Mouse (Mus musculus) ES-CJ7 (cell line): ENCODE results near the gene Hist1h3b.
"Not testable (repeated sequence)": the region's sequence is repeated elsewhere in the genome, so short reads cannot be mapped to it uniquely, and the experiment has no call there.

Experiments used
- DNase-seq: peaks from one replicate; pipeline ENCODE4 v3.0.0; 2011; ENCODE audit warnings: low read depth, low spot score

The Hist1h3b gene

GRCm38 (mm10) chr13:23753314-23754078 lies 1.4 kb downstream of the Hist1h3b start:
- DNase-seq = no peak

GRCm38 (mm10) chr13:23755000-23755399 lies 2.9 kb downstream of the Hist1h3b start:
- DNase-seq = no peak

GRCm38 (mm10) chr13:23756790-23757189 lies 4.7 kb downstream of the Hist1h3b start, which contains the start of gene Hist1h4b:
TSS of gene Hist1h4b (plus strand) at chr13:23757013.
- DNase-seq = peak; percentile 96

- DNase-seq = peak; percentile 88
Observed at GRCm38 (mm10) chr13:23757211-23757773, 5.2 kb downstream of the Hist1h3b start.

GRCm38 (mm10) chr13:23757921-23758320 lies 5.9 kb downstream of the Hist1h3b start:
- no peak for DNase-seq

- peak; percentile 51 for DNase-seq
Observed at GRCm38 (mm10) chr13:23759251-23759771, 7.2 kb downstream of the Hist1h3b start.

GRCm38 (mm10) chr13:23759916-23760239 lies 7.8 kb downstream of the Hist1h3b start:
- DNase-seq = no peak

- DNase-seq = peak; percentile 81
Observed at GRCm38 (mm10) chr13:23760240-23760971, 8.3 kb downstream of the Hist1h3b start.

GRCm38 (mm10) chr13:23760972-23761864 lies 9.2 kb downstream of the Hist1h3b start, which contains the start of gene Hist1h4a:
TSS of gene Hist1h4a (minus strand) at chr13:23761230.
- peak; percentile 98 for DNase-seq

GRCm38 (mm10) chr13:23761871-23762821 lies 10.1 kb downstream of the Hist1h3b start, which contains the start of gene Hist1h3a:
TSS of gene Hist1h3a (minus strand) at chr13:23762386.
- peak; percentile 94 for DNase-seq

- no peak for DNase-seq
Observed at GRCm38 (mm10) chr13:23763242-23763585, 11.1 kb downstream of the Hist1h3b start.

GRCm38 (mm10) chr13:23763586-23764323 lies 11.7 kb downstream of the Hist1h3b start, which contains the start of gene Hist1h1a:
TSS of gene Hist1h1a (plus strand) at chr13:23763666.
- DNase-seq = peak; percentile 97

GRCm38 (mm10) chr13:23764324-23765171 lies 12.5 kb downstream of the Hist1h3b start:
- DNase-seq = peak; percentile 90

GRCm38 (mm10) chr13:23765172-23765513 lies 13.1 kb downstream of the Hist1h3b start:
- no peak for DNase-seq

GRCm38 (mm10) chr13:23766772-23767171 lies 14.7 kb downstream of the Hist1h3b start:
- DNase-seq = no peak

GRCm38 (mm10) chr13:23768834-23769397 lies 16.8 kb downstream of the Hist1h3b start:
- DNase-seq = no peak

- not testable (repeated sequence) for DNase-seq
Observed at GRCm38 (mm10) chr13:23769613-23770012, 17.5 kb downstream of the Hist1h3b start, which contains the start of gene Trim38. TSS of gene Trim38 (plus strand) at chr13:23769913.
